Mouse (Mus musculus) lung, postnatal 0 days (tissue): Measurements from ENCODE around the gene Zbtb7a.
"Not testable (repeated sequence)": the region's sequence is repeated elsewhere in the genome, so short reads cannot be mapped to it uniquely, and the experiment has no call there.

ENCODE experiments used
- CTCF ChIP-seq: IDR thresholded peaks from 2 replicates; pipeline ENCODE4 v1.5.1; 2016; ENCODE audit warnings: antibody characterized with exemption, mild to moderate bottlenecking
- EP300 ChIP-seq: IDR thresholded peaks from 2 replicates; pipeline ENCODE4 v1.6.1; 2016; ENCODE audit warnings: antibody characterized with exemption, mild to moderate bottlenecking, control low read depth

DNA sequence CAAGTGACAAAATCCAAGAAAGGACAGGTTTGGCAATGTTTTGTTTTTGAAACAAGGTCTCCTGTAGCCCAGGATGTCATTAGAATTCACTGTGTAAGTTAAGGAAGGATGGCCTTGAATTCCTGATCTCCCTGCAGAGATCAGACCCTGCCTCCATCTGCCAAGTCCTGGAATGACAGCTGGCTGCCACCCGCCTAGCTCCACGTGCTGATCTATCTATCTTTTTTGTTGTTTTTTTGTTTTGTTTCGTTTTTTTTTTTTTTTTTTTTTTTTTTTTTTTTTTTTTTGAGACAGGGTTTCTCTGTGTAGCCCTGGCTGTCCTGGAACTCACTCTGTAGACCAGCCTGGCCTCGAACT is 40.3 kb downstream of the Zbtb7a start:
- not testable (repeated sequence) for TF ChIP-seq CTCF, EP300
